Mouse (Mus musculus) macrophage (primary cell): ENCODE measurements around the gene Aldh5a1. TPM values are rescaled to one million over a fixed set of nuclear protein-coding genes. Genes with fewer than 3 reads are reported as not detected.

Experiments
- H3K27ac ChIP-seq: fragments of 350-480 bp; formaldehyde crosslinking; 2 replicates; pipeline ENCODE4 v1.9.0; 2021
- H3K36me3 ChIP-seq: fragments of 350-480 bp; formaldehyde crosslinking; 2 replicates; pipeline ENCODE4 v1.9.0; 2021; ENCODE audit errors: inconsistent target
- H3K4me3 ChIP-seq: fragments of 350-480 bp; formaldehyde crosslinking; 2 replicates; pipeline ENCODE4 v1.9.0; 2021; ENCODE audit errors: inconsistent target
- H3K79me2 ChIP-seq: fragments of 350-480 bp; formaldehyde crosslinking; 2 replicates; pipeline ENCODE4 v1.9.0; 2021; ENCODE audit errors: inconsistent target
- WGBS: methylation state at CpG from one replicate; pipeline ENCODE4 v1.1.7; 2026; ENCODE audit warnings: inconsistent platforms; ENCODE audit not compliant: missing documents; 5-methylcytosine and 5-hydroxymethylcytosine counted together
- polyA plus RNA-seq: library from polyadenylated mRNA; stranded (reverse); fragments of 250-400 nt; gene quantifications from 3 replicates; pipeline ENCODE4 v1.2.4, GENCODE M21; 2018; ENCODE audit warnings: inconsistent platforms

Aldh5a1 gene
- polyA plus RNA-seq, 1 experiment from 2014 or later: 0.52 TPM

GRCm38 (mm10) chr13:24947158-24947557 is 9.7 kb upstream of the Aldh5a1 start:
- 93% methylated on average over 5 of the region's 5 CpGs for WGBS
- Histone ChIP-seq H3K4me3 (no peak overlapping the region), H3K36me3 (no peaks in the 10 kb centered on the region), H3K27ac (no peak overlapping the region), H3K79me2 (no peaks in the 10 kb centered on the region)

GRCm38 (mm10) chr13:24945567-24945966 is 8.1 kb upstream of the Aldh5a1 start:
- WGBS: 86% methylated on average over 4 of the region's 4 CpGs
- Histone ChIP-seq H3K27ac (no peak overlapping the region), H3K79me2 (no peaks in the 10 kb centered on the region), H3K36me3 (no peaks in the 10 kb centered on the region), H3K4me3 (no peak overlapping the region)

GRCm38 (mm10) chr13:24943303-24943702 is 5.8 kb upstream of the Aldh5a1 start:
- no peak overlapping the region for H3K27ac ChIP-seq
- H3K36me3 ChIP-seq: no peaks in the 10 kb centered on the region
- H3K4me3 ChIP-seq: no peak overlapping the region
- 79% methylated on average over 8 of the region's 8 CpGs for WGBS
- no peaks in the 10 kb centered on the region for H3K79me2 ChIP-seq

- H3K4me3 ChIP-seq: no peak within 1 kb of the TSS
- WGBS: 45% methylated on average over 17 of the region's 17 CpGs
- H3K79me2 ChIP-seq: no peaks in the 10 kb centered on the region
- H3K27ac ChIP-seq: no peak within 1 kb of the TSS
- H3K36me3 ChIP-seq: no peaks in the 10 kb centered on the region
Observed at GRCm38 (mm10) chr13:24942512-24943282, 5.2 kb upstream of the Aldh5a1 start, which contains the start of gene Gpld1. Gpld1 (plus strand) TSS chr13:24943152.

DNA sequence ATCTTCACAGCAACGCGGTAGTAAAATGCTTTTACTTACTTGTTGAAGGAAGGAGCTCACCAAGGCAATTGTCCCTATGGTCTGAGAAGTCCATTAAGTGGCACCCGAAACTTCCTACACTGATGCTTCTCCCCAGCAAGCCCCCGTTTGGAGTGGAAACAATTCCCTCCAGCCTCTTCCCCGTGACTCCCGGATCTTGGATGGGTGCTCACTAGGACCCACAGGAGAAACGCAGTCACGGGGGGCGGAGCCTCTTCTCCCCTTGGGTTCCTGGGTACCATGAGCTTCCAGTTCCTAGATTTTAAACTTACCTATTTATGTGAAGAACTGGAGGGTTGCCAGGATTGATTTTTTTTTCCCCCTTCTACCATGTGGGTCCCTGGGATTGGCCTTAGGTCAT is 2.0 kb upstream of the Aldh5a1 start:
- WGBS: 93% methylated on average over 9 of the region's 9 CpGs
- Histone ChIP-seq H3K4me3 (no peak overlapping the region), H3K36me3 (no peaks in the 10 kb centered on the region), H3K27ac (no peak overlapping the region), H3K79me2 (no peaks in the 10 kb centered on the region)

GRCm38 (mm10) chr13:24938683-24939082 is 1.2 kb upstream of the Aldh5a1 start:
- no peak overlapping the region for H3K27ac ChIP-seq
- no peaks in the 10 kb centered on the region for H3K79me2 ChIP-seq
- no peaks in the 10 kb centered on the region for H3K36me3 ChIP-seq
- no peak overlapping the region for H3K4me3 ChIP-seq
- 20% methylated on average over 9 of the region's 9 CpGs for WGBS

GRCm38 (mm10) chr13:24937839-24938166 is 342 bp upstream of the Aldh5a1 start:
- H3K36me3 ChIP-seq: no peaks in the 10 kb centered on the region
- 24% methylated on average over 12 of the region's 12 CpGs for WGBS
- H3K4me3 ChIP-seq: peak overlapping the region; percentile 20; the same call in 1 of the 2 replicates
- no peaks in the 10 kb centered on the region for H3K79me2 ChIP-seq
- no peak overlapping the region for H3K27ac ChIP-seq

- 61% methylated on average over 5 of the region's 5 CpGs for WGBS
- peak overlapping the region; percentile 22; the same call in 1 of the 2 replicates for H3K4me3 ChIP-seq
- no peak overlapping the region for H3K27ac ChIP-seq
Observed at GRCm38 (mm10) chr13:24936772-24937107, 721 bp downstream of the Aldh5a1 start.

GRCm38 (mm10) chr13:24933199-24933598 is 4.3 kb downstream of the Aldh5a1 start:
- 77% methylated on average over 7 of the region's 7 CpGs for WGBS
- H3K4me3 ChIP-seq: no peak overlapping the region
- H3K79me2 ChIP-seq: no peaks in the 10 kb centered on the region
- no peaks in the 10 kb centered on the region for H3K36me3 ChIP-seq
- H3K27ac ChIP-seq: no peak overlapping the region

More at GRCm38 (mm10) chr13:24936772-24937107, 721 bp downstream of the Aldh5a1 start:
- Histone ChIP-seq H3K79me2 (no peaks in the 10 kb centered on the region), H3K36me3 (no peaks in the 10 kb centered on the region)

GRCm38 (mm10) chr13:24930591-24930990 is 6.9 kb downstream of the Aldh5a1 start:
- H3K27ac ChIP-seq: no peak overlapping the region
- no peaks in the 10 kb centered on the region for H3K36me3 ChIP-seq
- no peak overlapping the region for H3K4me3 ChIP-seq

GRCm38 (mm10) chr13:24923991-24924390 is 13.5 kb downstream of the Aldh5a1 start:
- Histone ChIP-seq H3K79me2 (no peaks in the 10 kb centered on the region), H3K27ac (no peak overlapping the region), H3K4me3 (no peak overlapping the region), H3K36me3 (no peaks in the 10 kb centered on the region)
- WGBS: 94% methylated on average over 5 of the region's 5 CpGs

More at GRCm38 (mm10) chr13:24930591-24930990, 6.9 kb downstream of the Aldh5a1 start:
- no peaks in the 10 kb centered on the region for H3K79me2 ChIP-seq

- Histone ChIP-seq H3K36me3 (no peaks in the 10 kb centered on the region), H3K27ac (no peak overlapping the region), H3K79me2 (no peaks in the 10 kb centered on the region), H3K4me3 (no peak overlapping the region)
- WGBS: 87% methylated on average over 6 of the region's 6 CpGs
Observed at GRCm38 (mm10) chr13:24921281-24921680, 16.2 kb downstream of the Aldh5a1 start.

GRCm38 (mm10) chr13:24920333-24920977 is 17.0 kb downstream of the Aldh5a1 start:
- WGBS: 24% methylated on average over 5 of the region's 5 CpGs
- H3K27ac ChIP-seq: no peak overlapping the region
- H3K79me2 ChIP-seq: no peaks in the 10 kb centered on the region
- no peaks in the 10 kb centered on the region for H3K36me3 ChIP-seq
- H3K4me3 ChIP-seq: no peak overlapping the region

- 93% methylated on average over 13 of the region's 13 CpGs for WGBS
- no peak overlapping the region for H3K27ac ChIP-seq
- H3K79me2 ChIP-seq: no peaks in the 10 kb centered on the region
Observed at GRCm38 (mm10) chr13:24915831-24916230, 21.6 kb downstream of the Aldh5a1 start.

DNA sequence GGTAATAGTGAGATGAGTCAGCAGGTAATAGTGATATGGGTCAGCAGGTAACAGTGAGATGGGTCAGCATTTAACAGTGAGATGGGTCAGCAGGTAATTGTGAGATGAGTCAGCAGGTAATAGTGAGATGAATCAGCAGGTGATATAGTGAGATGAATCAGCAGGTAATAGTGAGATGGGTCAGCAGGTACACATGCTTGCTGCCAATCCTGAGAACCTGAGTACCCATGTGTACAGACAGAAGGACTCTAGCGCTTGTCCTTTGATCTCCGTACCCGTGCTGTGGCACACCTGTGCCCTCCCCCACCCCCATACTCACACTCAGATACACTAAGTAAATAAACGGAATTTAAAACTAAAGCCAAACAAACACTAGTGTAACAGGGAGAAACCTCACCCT is 22.5 kb downstream of the Aldh5a1 start:
- H3K27ac ChIP-seq: no peak overlapping the region
- no peaks in the 10 kb centered on the region for H3K79me2 ChIP-seq
- no peaks in the 10 kb centered on the region for H3K36me3 ChIP-seq
- H3K4me3 ChIP-seq: no peak overlapping the region
- 92% methylated on average over 4 of the region's 4 CpGs for WGBS

More at GRCm38 (mm10) chr13:24915831-24916230, 21.6 kb downstream of the Aldh5a1 start:
- Histone ChIP-seq H3K36me3 (no peaks in the 10 kb centered on the region), H3K4me3 (no peak overlapping the region)
